Mouse (Mus musculus) right cerebral cortex, postnatal 10 days (tissue): ENCODE data around the gene Sec23a.
"Not testable (repeated sequence)": the region's sequence is repeated elsewhere in the genome, so short reads cannot be mapped to it uniquely, and the experiment has no call there.

Source experiments
- DNase-seq, 2 experiments: peaks; one replicate each; pipeline ENCODE4 v3.0.0; 2021; ENCODE audit warnings: low spot score in 2 of 2

The Sec23a gene

GRCm38 (mm10) chr12:59011844-59012709 lies at the start of gene Sec23a:
Gene Sec23a (minus strand): TSS chr12:59012017.
- DNase-seq, result peak; percentile 98 to 99

- DNase-seq, result peak; percentile 91
Measured at GRCm38 (mm10) chr12:59060993-59061595, 49.3 kb upstream of the Sec23a start, which contains the start of gene Trappc6b. Gene Trappc6b (minus strand): TSS chr12:59061472.

GRCm38 (mm10) chr12:59060322-59060721 lies 48.5 kb upstream of the Sec23a start:
- no peak for DNase-seq

- DNase-seq, result not testable (repeated sequence)
Measured at GRCm38 (mm10) chr12:59058242-59058641, 46.4 kb upstream of the Sec23a start.

GRCm38 (mm10) chr12:59056222-59056621 lies 44.4 kb upstream of the Sec23a start:
- no peak for DNase-seq

GRCm38 (mm10) chr12:59055196-59055850 lies 43.5 kb upstream of the Sec23a start:
- no peak for DNase-seq

GRCm38 (mm10) chr12:59053976-59054375 lies 42.2 kb upstream of the Sec23a start:
- DNase-seq, result no peak

GRCm38 (mm10) chr12:59053166-59053565 lies 41.3 kb upstream of the Sec23a start:
- DNase-seq, result no peak

GRCm38 (mm10) chr12:59052470-59052869 lies 40.7 kb upstream of the Sec23a start:
- DNase-seq, result no peak

- no peak for DNase-seq
Measured at GRCm38 (mm10) chr12:59040851-59041250, 29.0 kb upstream of the Sec23a start.

- DNase-seq, result peak in 1 of 2 experiments; percentile 34
Measured at GRCm38 (mm10) chr12:59039971-59040844, 28.4 kb upstream of the Sec23a start.

GRCm38 (mm10) chr12:59039162-59039970 lies 27.5 kb upstream of the Sec23a start:
- no peak for DNase-seq

GRCm38 (mm10) chr12:59032101-59032500 lies 20.3 kb upstream of the Sec23a start:
- no peak for DNase-seq

- DNase-seq, result no peak
Measured at GRCm38 (mm10) chr12:59021306-59021705, 9.5 kb upstream of the Sec23a start.

- DNase-seq, result no peak
Measured at GRCm38 (mm10) chr12:59019891-59020290, 8.1 kb upstream of the Sec23a start.

- no peak for DNase-seq
Measured at GRCm38 (mm10) chr12:59017970-59018369, 6.2 kb upstream of the Sec23a start.

GRCm38 (mm10) chr12:59013234-59013633 lies 1.4 kb upstream of the Sec23a start, which contains the start of gene Gemin2:
Gene Gemin2 (plus strand): TSS chr12:59013393.
- peak; percentile 94 to 95 for DNase-seq

GRCm38 (mm10) chr12:59012710-59013091 lies 884 bp upstream of the Sec23a start:
- DNase-seq, result no peak

- no peak for DNase-seq
Measured at GRCm38 (mm10) chr12:59011275-59011843, 458 bp downstream of the Sec23a start.

GRCm38 (mm10) chr12:59010482-59010881 lies 1.3 kb downstream of the Sec23a start:
- no peak for DNase-seq
